Mouse (Mus musculus): Measurements from ENCODE around the gene Gpatch2.

Gpatch2 gene

GRCm38 (mm10) chr1:187311122-187311521, 95.8 kb downstream of the Gpatch2 start:
- DNase-seq = no peak

GRCm38 (mm10) chr1:187313323-187313722, 98.0 kb downstream of the Gpatch2 start:
- no peak for DNase-seq

GRCm38 (mm10) chr1:187313763-187314162, 98.5 kb downstream of the Gpatch2 start:
- no peak for DNase-seq

- peak; percentile 17 for DNase-seq
Observed at GRCm38 (mm10) chr1:187314516-187314915, 99.2 kb downstream of the Gpatch2 start.

GRCm38 (mm10) chr1:187315821-187316220, 100.5 kb downstream of the Gpatch2 start:
- no peak for DNase-seq

GRCm38 (mm10) chr1:187316555-187316954, 101.2 kb downstream of the Gpatch2 start:
- DNase-seq = no peak

GRCm38 (mm10) chr1:187321814-187322213, 106.5 kb downstream of the Gpatch2 start:
- DNase-seq = no peak

- DNase-seq = no peak
Observed at GRCm38 (mm10) chr1:187322505-187323208, 107.3 kb downstream of the Gpatch2 start.

- DNase-seq = no peak
Observed at GRCm38 (mm10) chr1:187323209-187323589, 107.9 kb downstream of the Gpatch2 start.

GRCm38 (mm10) chr1:187342551-187342950, 127.2 kb downstream of the Gpatch2 start:
- DNase-seq = no peak

- no peak for DNase-seq
Observed at GRCm38 (mm10) chr1:187345156-187345555, 129.8 kb downstream of the Gpatch2 start.

- DNase-seq = no peak
Observed at GRCm38 (mm10) chr1:187346923-187347322, 131.6 kb downstream of the Gpatch2 start.

GRCm38 (mm10) chr1:187347606-187348005, 132.3 kb downstream of the Gpatch2 start:
- DNase-seq = no peak

GRCm38 (mm10) chr1:187348053-187348820, 132.9 kb downstream of the Gpatch2 start:
- no peak for DNase-seq

GRCm38 (mm10) chr1:187348859-187349258, 133.6 kb downstream of the Gpatch2 start:
- no peak for DNase-seq

- peak; percentile 32 for DNase-seq
Observed at GRCm38 (mm10) chr1:187356169-187356568, 140.9 kb downstream of the Gpatch2 start.

GRCm38 (mm10) chr1:187356904-187357303, 141.6 kb downstream of the Gpatch2 start:
- no peak for DNase-seq

- DNase-seq = no peak
Observed at GRCm38 (mm10) chr1:187360240-187360639, 144.9 kb downstream of the Gpatch2 start.

GRCm38 (mm10) chr1:187362536-187362935, 147.2 kb downstream of the Gpatch2 start:
- DNase-seq = no peak

- DNase-seq = no peak
Observed at GRCm38 (mm10) chr1:187365424-187365823, 150.1 kb downstream of the Gpatch2 start.

- DNase-seq = peak; percentile 18
Observed at GRCm38 (mm10) chr1:187366806-187367205, 151.5 kb downstream of the Gpatch2 start.

GRCm38 (mm10) chr1:187369049-187369448, 153.7 kb downstream of the Gpatch2 start:
- DNase-seq = no peak

- no peak for DNase-seq
Observed at GRCm38 (mm10) chr1:187373506-187373905, 158.2 kb downstream of the Gpatch2 start.

GRCm38 (mm10) chr1:187374418-187374817, 159.1 kb downstream of the Gpatch2 start:
- DNase-seq = no peak

Data from kidney, postnatal 14 days (tissue).